Mouse (Mus musculus) right cerebral cortex, postnatal 25 days (tissue): ENCODE results near the gene Dnttip2.

Experiments
- DNase-seq: peaks from one replicate; pipeline ENCODE4 v3.0.0; 2022

The Dnttip2 gene

DNA sequence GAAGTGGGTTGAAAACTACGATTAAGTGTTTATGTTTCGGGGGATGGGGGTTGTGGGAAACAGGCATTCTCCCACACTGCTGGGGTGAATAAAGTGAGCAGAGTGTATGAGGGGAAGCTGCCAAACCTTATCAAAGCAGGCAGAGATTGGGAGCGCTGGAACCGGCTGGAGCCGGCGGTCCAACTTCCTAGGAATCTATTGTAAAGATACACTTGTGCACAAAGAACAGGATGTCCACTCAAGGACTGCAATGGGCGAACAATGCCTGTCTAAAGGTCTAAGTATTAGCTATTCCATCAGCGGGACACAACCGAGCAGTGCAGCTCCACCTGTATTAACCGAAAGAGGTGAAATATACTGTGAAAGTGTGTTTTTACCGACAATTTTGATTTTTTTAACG is 17.6 kb downstream of the Dnttip2 start:
- DNase-seq: no peak

GRCm38 (mm10) chr3:122292300-122293222 is 18.4 kb downstream of the Dnttip2 start:
- DNase-seq: peak; percentile 88

- no peak for DNase-seq
Observed at GRCm38 (mm10) chr3:122293223-122293953, 19.2 kb downstream of the Dnttip2 start.

DNA sequence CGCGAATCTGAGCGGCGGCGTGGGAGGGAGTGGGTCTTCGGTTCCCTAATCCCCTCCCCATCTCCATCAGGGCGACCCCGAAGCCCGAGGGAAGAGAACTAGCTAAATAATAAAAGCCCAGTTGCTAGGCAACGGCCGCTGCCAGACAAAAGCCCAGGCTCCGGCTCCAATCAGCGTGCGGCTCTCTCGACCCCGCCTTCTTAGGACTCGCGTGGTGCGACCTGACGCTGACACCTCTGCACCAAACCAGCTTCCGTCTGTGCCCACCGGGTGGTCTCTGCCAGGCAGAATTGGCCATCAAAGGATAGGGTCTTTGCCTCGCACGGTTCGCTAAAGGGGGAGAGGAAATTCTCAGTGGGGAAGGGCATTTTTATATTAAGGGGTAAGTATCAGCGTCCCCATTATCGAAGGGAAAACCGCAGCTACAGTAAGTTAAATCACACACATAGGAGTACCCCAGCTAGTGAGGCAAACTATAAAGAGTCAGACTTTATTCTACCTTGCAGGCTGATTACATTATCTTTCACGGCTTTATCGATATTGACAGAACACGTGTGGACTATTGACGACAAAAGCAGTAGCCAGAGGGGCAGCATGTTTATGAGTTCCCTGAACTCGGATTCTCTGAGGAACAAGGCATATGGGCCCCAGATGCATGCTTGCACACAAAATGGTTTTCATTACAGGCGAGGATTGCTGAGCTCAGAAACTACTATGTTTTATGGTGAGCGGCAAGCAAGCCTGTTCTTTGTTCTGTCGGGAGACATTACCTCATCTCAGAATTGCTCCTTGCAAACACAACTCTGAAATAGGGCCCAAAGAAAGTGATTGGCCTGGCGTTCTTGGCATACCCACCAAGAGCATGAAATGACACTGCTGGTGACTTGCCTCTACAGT is 20.0 kb downstream of the Dnttip2 start, which contains the start of gene Bcar3:
Bcar3 (plus strand) TSS at position 183 of the 897 bp plus-strand sequence.
- peak; percentile 90 for DNase-seq

DNA sequence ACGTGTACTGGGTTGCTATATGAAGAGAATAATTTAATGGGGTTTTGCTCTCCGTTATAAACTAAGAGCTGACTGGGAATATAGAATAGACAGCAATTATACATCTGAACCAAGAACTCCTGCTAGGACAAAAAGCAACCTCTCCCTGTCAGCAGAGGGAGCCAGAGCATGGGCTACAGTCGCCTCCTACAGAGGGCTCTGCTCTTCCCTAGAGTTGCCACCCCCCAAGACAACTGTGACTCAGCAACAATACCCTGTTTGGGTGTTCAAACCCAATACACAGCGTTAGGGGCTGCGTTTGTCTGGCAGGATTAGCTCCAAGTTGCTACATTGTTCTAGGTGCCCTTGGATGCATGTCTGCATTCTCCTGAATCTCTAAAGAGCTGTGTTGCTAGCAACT is 21.3 kb downstream of the Dnttip2 start:
- DNase-seq: no peak

DNA sequence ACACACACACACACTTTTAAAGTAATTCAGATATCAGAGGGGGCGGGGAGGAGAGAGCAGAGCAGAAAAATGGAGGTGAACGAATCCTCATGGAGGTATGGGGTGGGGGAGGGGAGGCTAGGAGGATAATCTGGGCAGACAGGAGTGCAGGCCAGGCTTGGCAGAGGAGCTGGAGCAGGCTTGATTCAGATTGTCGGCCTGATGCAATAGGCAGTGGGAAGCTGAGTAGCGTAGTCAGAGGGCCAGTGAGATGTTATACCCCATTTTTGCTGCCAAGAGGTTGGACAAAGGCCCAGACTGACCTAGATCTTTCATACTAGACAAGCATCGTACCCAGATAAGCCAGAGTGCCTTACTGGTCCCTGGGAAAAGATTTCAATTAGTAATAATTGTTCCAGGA is 22.8 kb downstream of the Dnttip2 start:
- no peak for DNase-seq

- DNase-seq: peak; percentile 60
Observed at GRCm38 (mm10) chr3:122300983-122301919, 27.1 kb downstream of the Dnttip2 start.

GRCm38 (mm10) chr3:122304560-122304959 is 30.4 kb downstream of the Dnttip2 start:
- DNase-seq: no peak

GRCm38 (mm10) chr3:122307894-122308671 is 33.9 kb downstream of the Dnttip2 start:
- no peak for DNase-seq

DNA sequence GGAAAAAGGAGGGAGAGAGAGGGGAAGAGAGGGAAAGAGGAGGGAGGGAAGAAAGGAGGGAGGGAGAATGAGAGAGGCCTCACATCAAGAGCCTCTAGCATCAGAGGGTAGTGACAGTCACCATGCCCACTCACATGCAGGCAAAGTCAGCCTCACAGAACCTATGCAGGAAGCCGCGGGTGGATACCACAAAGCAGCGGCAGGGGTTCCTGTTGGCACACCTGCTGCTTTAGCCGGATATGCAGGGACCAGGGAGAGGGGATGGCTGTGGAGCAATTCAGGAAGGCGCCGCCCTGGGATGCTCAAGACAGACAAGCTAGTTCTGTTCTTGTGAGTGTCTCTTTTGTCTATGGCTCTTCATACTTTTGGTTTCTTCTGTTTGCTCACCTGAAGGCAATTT is 34.8 kb downstream of the Dnttip2 start:
- no peak for DNase-seq

GRCm38 (mm10) chr3:122312078-122312477 is 37.9 kb downstream of the Dnttip2 start:
- DNase-seq: peak; percentile 69

DNA sequence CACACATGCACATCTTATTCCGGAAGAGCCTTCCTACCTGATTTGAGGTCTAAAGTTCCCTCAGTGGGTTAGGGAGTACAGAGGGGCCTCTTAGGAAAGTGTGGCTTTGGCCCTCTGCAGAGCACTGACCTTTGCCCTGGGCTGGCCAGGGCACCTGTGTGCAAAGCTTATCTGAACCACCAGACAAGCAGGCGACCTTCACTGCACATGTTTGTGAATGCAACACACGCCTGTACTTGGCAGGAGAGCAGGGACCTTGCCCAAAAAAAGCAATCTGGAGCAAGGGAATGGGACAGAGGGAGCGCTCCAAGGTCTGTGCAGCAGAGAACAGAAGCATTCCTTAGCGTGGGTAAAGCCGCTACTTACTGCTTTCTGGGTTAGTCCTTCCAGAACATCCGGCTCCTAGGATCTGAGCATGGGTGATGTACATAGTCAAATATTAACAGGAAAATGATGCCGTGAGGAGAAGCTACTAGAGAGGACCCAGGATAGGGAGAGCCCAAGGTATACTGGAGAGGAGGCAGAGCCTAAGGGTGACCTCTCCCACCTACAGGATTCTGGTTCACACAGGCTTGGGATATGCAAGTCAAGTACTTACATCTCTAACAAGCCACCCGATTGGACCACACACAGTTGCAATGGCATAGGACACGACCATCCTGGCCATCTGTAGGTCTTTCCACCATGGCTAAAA is 38.9 kb downstream of the Dnttip2 start:
- DNase-seq: no peak

GRCm38 (mm10) chr3:122313936-122314335 is 39.7 kb downstream of the Dnttip2 start:
- DNase-seq: no peak

DNA sequence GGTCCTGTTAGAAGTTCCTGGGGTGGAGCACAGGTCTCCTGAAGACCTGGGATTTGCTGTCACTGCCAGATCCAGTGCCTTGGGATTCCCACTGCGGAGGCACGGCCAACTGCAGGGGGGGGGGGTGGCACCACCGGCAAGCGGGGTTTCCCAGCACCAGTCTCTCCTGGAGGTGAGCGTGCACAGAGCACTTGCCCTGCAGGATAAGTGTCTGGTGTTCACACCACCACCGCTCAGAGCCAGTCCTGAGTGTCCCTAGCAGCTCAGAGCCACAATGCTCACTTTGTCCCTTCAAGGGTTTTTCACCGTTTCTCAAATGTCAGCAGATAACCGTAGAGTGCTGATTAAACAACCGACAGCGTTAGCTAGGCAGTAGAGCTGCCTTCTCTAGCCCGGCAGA is 42.4 kb downstream of the Dnttip2 start:
- no peak for DNase-seq

DNA sequence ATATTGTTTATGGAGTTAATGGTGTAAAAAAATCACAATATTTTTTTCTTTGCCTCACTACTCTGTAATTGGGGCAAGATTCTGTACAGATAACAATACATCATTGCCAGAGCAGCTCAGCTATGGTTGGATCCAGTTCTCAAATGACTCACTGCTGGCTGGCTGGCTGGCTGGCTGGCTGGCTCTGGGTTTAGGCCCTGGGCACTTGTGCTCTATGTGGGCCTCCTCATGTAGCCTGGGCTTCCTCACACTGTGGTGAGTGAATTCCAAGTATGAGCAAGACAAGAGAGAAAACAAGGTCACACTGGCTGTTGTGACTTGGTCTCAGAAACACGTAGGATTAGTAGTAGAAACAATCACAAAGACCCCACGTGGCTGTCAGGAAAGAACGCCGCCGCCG is 43.2 kb downstream of the Dnttip2 start:
- DNase-seq: no peak

- DNase-seq: no peak
Observed at GRCm38 (mm10) chr3:122322226-122322625, 48.0 kb downstream of the Dnttip2 start.

GRCm38 (mm10) chr3:122323841-122324240 is 49.7 kb downstream of the Dnttip2 start:
- no peak for DNase-seq

DNA sequence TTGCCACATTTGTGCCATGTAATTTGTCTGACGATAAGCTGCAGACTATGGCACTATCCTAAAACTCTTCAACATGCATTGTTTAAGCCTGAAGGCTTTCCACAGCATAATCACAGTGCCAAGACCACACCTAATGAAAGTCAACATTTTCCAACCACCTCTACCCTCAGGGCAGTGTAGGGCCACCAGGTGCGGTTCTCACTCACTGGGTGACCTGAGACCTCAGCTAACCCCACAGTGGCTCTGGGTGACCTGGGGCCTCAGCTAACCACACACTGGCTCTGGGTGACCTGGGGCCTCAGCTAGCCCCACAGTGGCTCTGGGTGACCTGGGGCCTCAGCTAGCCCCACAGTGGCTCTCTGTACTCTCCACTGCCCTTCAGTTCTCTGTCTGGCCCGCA is 50.3 kb downstream of the Dnttip2 start:
- no peak for DNase-seq

- no peak for DNase-seq
Observed at GRCm38 (mm10) chr3:122330484-122330883, 56.3 kb downstream of the Dnttip2 start.

DNA sequence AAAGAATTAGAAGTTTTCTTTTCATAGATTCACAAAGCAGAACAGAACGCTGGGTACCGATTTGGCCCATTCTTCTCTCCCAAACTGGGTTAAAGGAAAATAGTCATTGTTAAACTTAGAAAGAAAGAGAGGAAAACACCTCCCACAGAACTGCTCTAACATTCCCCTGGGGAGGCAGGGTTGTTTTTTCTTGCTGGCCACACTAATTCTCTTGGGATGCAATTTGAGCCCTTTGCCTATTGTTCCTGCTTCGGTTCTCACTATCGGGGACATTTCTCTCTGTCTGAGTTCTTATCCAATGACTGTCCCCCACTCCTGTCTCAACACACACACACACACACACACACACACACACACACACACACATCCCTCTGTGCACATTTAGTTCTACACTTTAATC is 59.3 kb downstream of the Dnttip2 start:
- no peak for DNase-seq
